Mouse (Mus musculus): ENCODE data around the gene Vmn2r20. TPM values are rescaled to one million over a fixed set of nuclear protein-coding genes. Genes with fewer than 3 reads are reported as not detected.
"Not testable (repeated sequence)": the region's sequence is repeated elsewhere in the genome, so short reads cannot be mapped to it uniquely, and the experiment has no call there.

Vmn2r20 gene
- not detected in 2 replicates for polyA plus RNA-seq (2014; fragmentation: Nextera tagmentation; extraction: Ambion mirVana)

DNA sequence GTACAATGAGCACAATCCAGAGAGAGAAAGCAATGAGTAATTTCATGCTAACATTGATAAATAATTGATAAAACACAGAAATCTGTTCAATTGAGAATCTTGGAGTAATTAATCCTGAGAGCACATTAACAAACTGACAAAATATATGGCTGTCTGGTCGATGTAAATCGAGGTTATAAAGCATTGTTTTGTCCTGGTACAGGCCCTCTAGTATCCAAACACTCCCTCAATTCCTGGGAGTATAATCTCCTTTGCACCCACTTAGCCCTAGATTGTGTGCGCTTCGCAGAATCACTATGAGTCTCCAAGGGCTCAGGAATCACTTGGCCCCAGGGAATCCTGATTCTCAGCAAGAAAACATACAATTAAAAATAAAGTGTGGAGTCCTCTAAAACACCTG lies at the start of gene Vmn2r20:
Gene Vmn2r20, minus strand, starts transcription at position 101 of the 400 bp plus-strand sequence.
- not testable (repeated sequence) for H3K27me3 ChIP-seq (replicated peaks; ENCODE audit: control insufficient read depth, insufficient read depth, low read length); H3K4me1 ChIP-seq (ENCODE audit: control insufficient read depth, insufficient read depth, low read length); H3K9ac ChIP-seq (ENCODE audit: low read depth, low read length); H3K9me3 ChIP-seq (ENCODE audit: control insufficient read depth, low read length); DNase-seq (ENCODE audit: low spot score); ATAC-seq (ENCODE audit: low read depth); H3K4me3 ChIP-seq (ENCODE audit: low read depth, low read length); H3K36me3 ChIP-seq (ENCODE audit: control insufficient read depth, insufficient read depth, low read length); H3K27ac ChIP-seq (replicated peaks; ENCODE audit: low read depth, low read length); H3K4me2 ChIP-seq (ENCODE audit: low read depth, low read length)
- no CpG with 5 or more reads among the region's 4 CpGs for WGBS

DNA sequence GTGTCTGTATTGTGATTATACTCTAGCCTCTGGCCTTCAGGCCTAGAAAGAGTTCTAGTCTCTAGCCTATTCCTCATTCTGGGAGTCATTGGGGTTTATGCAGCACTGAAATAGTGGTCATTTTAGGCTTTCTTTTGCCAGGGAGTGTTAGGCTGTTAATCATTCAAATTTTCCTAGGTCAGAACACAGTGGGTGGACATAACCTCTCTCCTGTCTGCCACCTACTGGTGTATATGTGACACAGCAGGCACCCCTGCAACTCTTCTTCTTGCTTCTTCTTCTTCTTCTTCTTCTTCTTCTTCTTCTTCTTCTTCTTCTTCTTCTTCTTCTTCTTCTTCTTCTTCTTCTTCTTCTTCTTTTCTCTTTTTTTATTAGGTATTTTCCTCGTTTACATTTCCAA lies 6.5 kb upstream of the Vmn2r20 start:
- not testable (repeated sequence) for H3K9ac ChIP-seq (ENCODE audit: low read depth, low read length); ATAC-seq (ENCODE audit: low read depth); H3K27me3 ChIP-seq (replicated peaks; ENCODE audit: control insufficient read depth, insufficient read depth, low read length); DNase-seq (ENCODE audit: low spot score); H3K27ac ChIP-seq (replicated peaks; ENCODE audit: low read depth, low read length); H3K9me3 ChIP-seq (ENCODE audit: control insufficient read depth, low read length); H3K4me2 ChIP-seq (ENCODE audit: low read depth, low read length); H3K36me3 ChIP-seq (ENCODE audit: control insufficient read depth, insufficient read depth, low read length); H3K4me3 ChIP-seq (ENCODE audit: low read depth, low read length); H3K4me1 ChIP-seq (ENCODE audit: control insufficient read depth, insufficient read depth, low read length)
- WGBS, result no CpG with 5 or more reads among the region's 1 CpGs

DNA sequence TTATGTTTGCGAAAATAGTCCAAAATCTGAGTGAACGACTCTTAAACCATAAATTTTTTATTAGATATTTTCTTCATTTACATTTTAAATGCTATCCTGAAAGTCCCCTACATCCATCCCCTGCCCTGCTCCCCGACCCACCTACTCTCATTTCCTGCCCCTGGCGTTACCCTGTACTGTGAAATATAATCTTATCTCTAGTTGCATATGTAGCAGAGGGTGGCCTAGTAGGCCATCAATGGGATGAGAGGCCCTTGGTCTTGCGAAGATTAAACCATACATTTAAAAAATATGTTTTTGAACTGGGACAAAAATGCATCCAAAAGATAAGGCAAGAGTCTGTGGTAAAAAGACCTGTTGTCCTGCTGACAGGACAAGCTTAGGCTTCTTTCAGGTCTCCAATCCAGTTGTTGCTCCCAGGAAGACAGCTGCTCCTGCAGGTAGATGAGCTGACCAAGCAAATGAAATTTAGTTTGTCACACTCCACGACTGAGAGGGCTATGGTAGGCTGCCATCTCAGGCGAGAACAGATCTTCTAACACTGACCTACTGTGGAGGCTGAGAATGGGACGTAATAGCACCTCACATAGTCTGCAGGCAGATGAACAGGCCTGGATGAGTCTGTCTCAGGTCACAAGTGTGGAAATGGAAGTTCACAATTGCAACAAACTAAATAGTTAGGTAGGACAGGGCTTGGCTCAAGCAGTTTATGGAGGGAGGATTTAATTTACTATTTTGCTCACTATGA lies 10.8 kb downstream of the Vmn2r20 start:
- DNase-seq (ENCODE audit: low spot score); H3K36me3 ChIP-seq (ENCODE audit: control insufficient read depth, insufficient read depth, low read length); H3K27ac ChIP-seq (replicated peaks; ENCODE audit: low read depth, low read length); H3K9me3 ChIP-seq (ENCODE audit: control insufficient read depth, low read length); ATAC-seq (ENCODE audit: low read depth); H3K4me3 ChIP-seq (ENCODE audit: low read depth, low read length); H3K9ac ChIP-seq (ENCODE audit: low read depth, low read length); H3K4me2 ChIP-seq (ENCODE audit: low read depth, low read length); H3K4me1 ChIP-seq (ENCODE audit: control insufficient read depth, insufficient read depth, low read length); H3K27me3 ChIP-seq (replicated peaks; ENCODE audit: control insufficient read depth, insufficient read depth, low read length): not testable (repeated sequence)
- no CpG with 5 or more reads among the region's 8 CpGs for WGBS

DNA sequence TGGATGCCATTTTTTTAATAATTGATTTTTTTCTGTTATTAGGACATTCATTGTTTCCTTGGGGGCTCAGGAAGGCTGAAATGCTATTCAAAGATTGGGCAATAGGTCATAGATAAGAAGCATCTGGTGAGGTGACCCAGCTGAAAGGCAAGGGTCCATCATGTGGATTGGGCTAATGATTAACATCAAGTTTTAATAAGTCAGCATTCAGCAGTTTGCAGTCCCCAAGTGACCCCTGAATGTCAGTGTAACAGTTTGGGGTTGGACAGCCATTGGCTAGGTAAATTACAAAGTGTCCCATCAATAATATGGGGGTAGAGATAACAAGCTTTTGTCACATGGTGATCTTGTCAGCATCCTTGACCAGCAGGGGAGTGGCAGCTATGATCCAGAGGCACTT lies 29.1 kb downstream of the Vmn2r20 start:
- ATAC-seq (ENCODE audit: low read depth); H3K4me1 ChIP-seq (ENCODE audit: control insufficient read depth, insufficient read depth, low read length); H3K4me3 ChIP-seq (ENCODE audit: low read depth, low read length); H3K9ac ChIP-seq (ENCODE audit: low read depth, low read length); H3K9me3 ChIP-seq (ENCODE audit: control insufficient read depth, low read length); H3K36me3 ChIP-seq (ENCODE audit: control insufficient read depth, insufficient read depth, low read length); H3K27ac ChIP-seq (replicated peaks; ENCODE audit: low read depth, low read length); H3K4me2 ChIP-seq (ENCODE audit: low read depth, low read length); DNase-seq (ENCODE audit: low spot score); H3K27me3 ChIP-seq (replicated peaks; ENCODE audit: control insufficient read depth, insufficient read depth, low read length): not testable (repeated sequence)

DNA sequence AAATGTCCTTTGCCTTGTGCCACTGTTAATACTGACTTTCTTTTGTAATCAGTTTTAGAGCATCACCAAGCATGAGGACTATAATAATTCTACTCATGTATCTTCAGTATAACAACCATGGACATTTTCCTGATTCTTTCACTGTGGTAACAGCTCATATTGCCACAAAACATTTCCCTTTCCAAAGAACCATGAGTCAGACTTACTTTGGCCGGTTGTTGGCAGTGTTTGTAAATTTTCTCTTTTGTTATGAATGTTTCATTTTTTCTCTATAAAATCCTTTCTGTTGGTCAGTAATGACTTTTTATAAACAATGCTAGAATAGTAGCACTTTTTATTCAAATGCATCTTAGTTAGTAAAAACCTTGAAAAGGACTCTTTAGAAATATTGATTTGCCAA lies 71.8 kb downstream of the Vmn2r20 start:
- H3K36me3 ChIP-seq (ENCODE audit: control insufficient read depth, insufficient read depth, low read length), result no peaks in the 10 kb centered on the region
- H3K4me1 ChIP-seq (ENCODE audit: control insufficient read depth, insufficient read depth, low read length), result no peaks in the 10 kb centered on the region
- no peak overlapping the region for H3K4me3 ChIP-seq (ENCODE audit: low read depth, low read length)
- no peak overlapping the region for H3K4me2 ChIP-seq (ENCODE audit: low read depth, low read length)
- ATAC-seq (ENCODE audit: low read depth) (no peak), DNase-seq (ENCODE audit: low spot score) (no peak)
- 90% methylated on average over 1 of the region's 1 CpGs for WGBS
- H3K27me3 ChIP-seq (replicated peaks; ENCODE audit: control insufficient read depth, insufficient read depth, low read length), result no peaks in the 10 kb centered on the region
- H3K9me3 ChIP-seq (ENCODE audit: control insufficient read depth, low read length), result no peaks in the 10 kb centered on the region
- H3K27ac ChIP-seq (replicated peaks; ENCODE audit: low read depth, low read length), result no peak overlapping the region
- H3K9ac ChIP-seq (ENCODE audit: low read depth, low read length), result no peak overlapping the region

DNA sequence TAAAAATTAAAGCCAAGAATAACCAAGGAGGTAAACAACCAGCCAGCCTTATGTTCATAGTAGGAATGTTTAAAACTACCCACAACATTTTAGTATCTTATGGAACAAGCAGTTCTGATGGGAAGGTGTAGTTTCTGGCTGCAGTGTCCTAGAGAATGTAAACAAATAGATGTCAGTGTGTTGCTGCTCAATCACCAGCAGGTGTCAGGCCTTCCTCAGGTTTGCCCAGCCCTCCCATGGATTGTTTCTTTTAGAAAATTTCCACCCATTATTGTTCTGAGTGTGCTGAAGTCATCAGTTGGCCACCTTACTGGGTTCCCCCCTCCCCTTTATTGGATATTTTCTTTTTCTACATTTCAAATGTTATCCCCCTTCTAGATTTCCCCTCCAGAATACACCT lies 77.8 kb downstream of the Vmn2r20 start:
- H3K36me3 ChIP-seq (ENCODE audit: control insufficient read depth, insufficient read depth, low read length), result no peaks in the 10 kb centered on the region
- no peaks in the 10 kb centered on the region for H3K4me1 ChIP-seq (ENCODE audit: control insufficient read depth, insufficient read depth, low read length)
- H3K27me3 ChIP-seq (replicated peaks; ENCODE audit: control insufficient read depth, insufficient read depth, low read length), result no peaks in the 10 kb centered on the region
- ATAC-seq (ENCODE audit: low read depth) (no peak), DNase-seq (ENCODE audit: low spot score) (no peak)
- H3K27ac ChIP-seq (replicated peaks; ENCODE audit: low read depth, low read length), result no peak overlapping the region
- no peak overlapping the region for H3K9ac ChIP-seq (ENCODE audit: low read depth, low read length)
- no peak overlapping the region for H3K4me2 ChIP-seq (ENCODE audit: low read depth, low read length)
- H3K4me3 ChIP-seq (ENCODE audit: low read depth, low read length), result no peak overlapping the region
- no peaks in the 10 kb centered on the region for H3K9me3 ChIP-seq (ENCODE audit: control insufficient read depth, low read length)

DNA sequence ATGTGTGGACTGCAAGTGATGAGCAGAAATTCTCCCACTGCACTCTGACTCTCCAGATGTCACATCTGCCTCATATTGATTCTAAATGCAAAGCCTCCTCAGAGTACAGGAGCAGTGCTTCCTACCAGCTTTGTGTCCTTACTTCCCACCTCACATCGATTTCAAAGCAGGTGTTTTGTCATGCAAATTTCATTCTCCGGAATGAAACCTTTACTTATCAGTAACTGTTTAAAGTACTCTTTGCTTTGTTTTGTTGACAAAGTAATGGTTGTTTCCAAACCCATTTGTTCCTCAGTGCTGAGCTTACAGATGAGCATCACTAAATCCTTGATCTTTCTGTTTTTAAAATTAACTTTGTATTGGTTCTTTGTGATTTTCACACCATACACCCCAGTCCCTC lies 85.4 kb downstream of the Vmn2r20 start:
- no peak for ATAC-seq (ENCODE audit: low read depth)
- no peaks in the 10 kb centered on the region for H3K9me3 ChIP-seq (ENCODE audit: control insufficient read depth, low read length)
- H3K4me2 ChIP-seq (ENCODE audit: low read depth, low read length), result no peak overlapping the region
- no peak overlapping the region for H3K4me3 ChIP-seq (ENCODE audit: low read depth, low read length)
- 51% methylated on average over 2 of the region's 2 CpGs for WGBS
- no peak for DNase-seq (ENCODE audit: low spot score)
- no peak overlapping the region for H3K27ac ChIP-seq (replicated peaks; ENCODE audit: low read depth, low read length)
- H3K4me1 ChIP-seq (ENCODE audit: control insufficient read depth, insufficient read depth, low read length), result no peaks in the 10 kb centered on the region
- no peaks in the 10 kb centered on the region for H3K36me3 ChIP-seq (ENCODE audit: control insufficient read depth, insufficient read depth, low read length)
- no peaks in the 10 kb centered on the region for H3K27me3 ChIP-seq (replicated peaks; ENCODE audit: control insufficient read depth, insufficient read depth, low read length)
- H3K9ac ChIP-seq (ENCODE audit: low read depth, low read length), result no peak overlapping the region

Other genes with a start within 250 kb of the Vmn2r20 start
- gene Clec4b2, start 245.2 kb downstream of the Vmn2r20 start, polyA plus RNA-seq (2014; fragmentation: Nextera tagmentation; extraction: Ambion mirVana), result not detected in 2 replicates
- 4.5 and 5.3 TPM in 2 replicates for gene Clec4n, start 188.3 kb downstream of the Vmn2r20 start, polyA plus RNA-seq (2014; fragmentation: Nextera tagmentation; extraction: Ambion mirVana)
- gene Clec4d, start 156.0 kb downstream of the Vmn2r20 start, polyA plus RNA-seq (2014; fragmentation: Nextera tagmentation; extraction: Ambion mirVana), result 0.31 and 0.50 TPM in 2 replicates
- 0.10 and 0.25 TPM in 2 replicates for gene Clec4e, start 128.2 kb downstream of the Vmn2r20 start, polyA plus RNA-seq (2014; fragmentation: Nextera tagmentation; extraction: Ambion mirVana)
- gene Vmn2r19, start 109.8 kb downstream of the Vmn2r20 start, polyA plus RNA-seq (2014; fragmentation: Nextera tagmentation; extraction: Ambion mirVana), result not detected in 2 replicates
- not detected in 2 replicates for gene Vmn2r21, start 115.3 kb upstream of the Vmn2r20 start, polyA plus RNA-seq (2014; fragmentation: Nextera tagmentation; extraction: Ambion mirVana)
- gene Vmn2r22, start 232.6 kb upstream of the Vmn2r20 start, polyA plus RNA-seq (2014; fragmentation: Nextera tagmentation; extraction: Ambion mirVana), result not detected in 2 replicates